Mouse (Mus musculus) MEL (cell line): ENCODE data around the gene Znrf1.

Experiments used
- BHLHE40 ChIP-seq: IDR thresholded peaks from 2 replicates; pipeline ENCODE4 v1.6.1; 2012; ENCODE audit warnings: low read depth, mild to moderate bottlenecking, inconsistent platforms, low read length, improper control_type of control experiment, borderline replicate concordance
- CHD2 ChIP-seq: IDR thresholded peaks from 2 replicates; pipeline ENCODE4 v1.6.1; 2011; ENCODE audit warnings: low read length, improper control_type of control experiment
- CTCF ChIP-seq, 3 experiments: IDR thresholded peaks in 2 of 3; conservative IDR thresholded peaks in 1 of 3; 2 replicates each; pipeline ENCODE4 v1.5.1; 2011 to 2012; ENCODE audit warnings: low read length in 3 of 3, low read depth in 2 of 3, mild to moderate bottlenecking in 2 of 3, improper control_type of control experiment in 1 of 3, inconsistent platforms in 1 of 3, mixed read lengths in 1 of 3, moderate library complexity in 1 of 3; ENCODE audit not compliant: control insufficient read depth in 1 of 3, insufficient read depth in 1 of 3, poor library complexity in 1 of 3, severe bottlenecking in 1 of 3
- E2F4 ChIP-seq: IDR thresholded peaks from 2 replicates; pipeline ENCODE4 v1.6.1; 2011; ENCODE audit warnings: low read depth, low read length, improper control_type of control experiment, borderline replicate concordance
- EP300 ChIP-seq, 2 experiments: IDR thresholded peaks; 2 replicates each; pipeline ENCODE4 v1.6.1; 2011; ENCODE audit warnings: improper control_type of control experiment in 2 of 2, low read length in 2 of 2, low read depth in 1 of 2, mild to moderate bottlenecking in 1 of 2
- HCFC1 ChIP-seq: IDR thresholded peaks from 2 replicates; pipeline ENCODE4 v1.6.1; 2012; ENCODE audit warnings: low read depth, mild to moderate bottlenecking, inconsistent platforms, low read length, improper control_type of control experiment, moderate library complexity
- MAX ChIP-seq: IDR thresholded peaks from 2 replicates; pipeline ENCODE4 v1.6.1; 2011; ENCODE audit warnings: low read length, improper control_type of control experiment
- MAZ ChIP-seq: IDR thresholded peaks from 2 replicates; pipeline ENCODE4 v1.6.1; 2012; ENCODE audit warnings: low read depth, mild to moderate bottlenecking, inconsistent platforms, low read length, improper control_type of control experiment
- MEF2A ChIP-seq: IDR thresholded peaks from 2 replicates; pipeline ENCODE4 v1.6.1; 2014; ENCODE audit warnings: low read depth, mild to moderate bottlenecking, inconsistent platforms, low read length, improper control_type of control experiment; ENCODE audit not compliant: poor library complexity, insufficient replicate concordance, severe bottlenecking; ENCODE audit errors: extremely low read depth
- NRF1 ChIP-seq: IDR thresholded peaks from 2 replicates; pipeline ENCODE4 v1.6.1; 2014; ENCODE audit warnings: low read depth, mild to moderate bottlenecking, inconsistent platforms, low read length, improper control_type of control experiment, moderate library complexity; ENCODE audit not compliant: poor library complexity, insufficient read depth, severe bottlenecking
- POLR2A ChIP-seq, 2 experiments: IDR thresholded peaks; 2 replicates each; pipeline ENCODE4 v1.6.1; 2011 to 2012; ENCODE audit warnings: low read length in 2 of 2, mild to moderate bottlenecking in 2 of 2, control low read depth in 1 of 2, improper control_type of control experiment in 1 of 2, low read depth in 1 of 2, moderate library complexity in 1 of 2; ENCODE audit not compliant: control insufficient read depth in 1 of 2, insufficient read depth in 1 of 2, poor library complexity in 1 of 2
- ZNF384 ChIP-seq: IDR thresholded peaks from 2 replicates; pipeline ENCODE4 v1.6.1; 2012; ENCODE audit warnings: low read depth, mild to moderate bottlenecking, inconsistent platforms, low read length, improper control_type of control experiment

DNA sequence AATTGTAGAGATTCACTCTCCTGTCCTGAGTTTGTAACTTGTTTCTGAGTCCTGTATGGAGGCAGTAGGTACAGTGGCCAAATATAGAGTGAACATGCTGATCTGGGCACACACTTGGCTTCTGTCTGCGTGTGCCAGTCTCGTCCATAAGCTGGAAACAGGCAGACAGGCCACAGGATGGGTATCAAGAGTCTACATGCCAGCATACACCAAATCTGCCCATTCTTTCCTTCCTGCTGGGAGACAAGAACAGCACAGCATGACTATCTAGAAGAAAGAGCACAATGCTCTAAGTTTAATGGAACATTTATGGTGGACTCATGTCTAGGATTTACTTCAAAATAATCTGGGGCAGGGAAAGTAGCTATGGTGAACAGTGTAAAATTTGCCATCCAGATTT lies 59.1 kb downstream of the Znrf1 start:
- TF ChIP-seq ZNF384, result no peak
- TF ChIP-seq MAZ, result no peak
- no peak for TF ChIP-seq MAX
- no peak for TF ChIP-seq POLR2A (IDR thresholded peaks at IDR 0.05; ENCODE audit: control insufficient read depth in 1 of 2, insufficient read depth in 1 of 2, low read depth in 1 of 2, low read length in 2 of 2, poor library complexity in 1 of 2)
- TF ChIP-seq HCFC1, result no peak
- TF ChIP-seq NRF1, result no peak
- TF ChIP-seq EP300 (IDR thresholded peaks at IDR 0.05; ENCODE audit: low read depth in 1 of 2, low read length in 2 of 2), result no peak
- no peak for TF ChIP-seq CTCF (IDR thresholded peaks at IDR 0.05 in 2 of 3, conservative IDR thresholded peaks at IDR 0.05 in 1 of 3; ENCODE audit: control insufficient read depth in 1 of 3, insufficient read depth in 1 of 3, low read depth in 2 of 3, low read length in 3 of 3, poor library complexity in 1 of 3, severe bottlenecking in 1 of 3)
- no peak for TF ChIP-seq MEF2A
- TF ChIP-seq E2F4, result no peak
- TF ChIP-seq BHLHE40, result no peak
- TF ChIP-seq CHD2, result no peak
